Comparison of ENCODE assay signal across 8 mouse cellular contexts in genomic region chrX:13070573-13071240, GRCm38 (mm10). TPM values are rescaled to one million over a fixed set of nuclear protein-coding genes. Genes with fewer than 3 reads are reported as not detected.
DNase-seq lines count a peak whose midpoint lies in the region; ATAC-seq and TF ChIP-seq lines count a peak whose summit lies in the region.

No protein-coding gene starts in this region.

- peak overlapping the region; percentile 64 for H3K9ac ChIP-seq in CH12.LX (ENCODE audit: insufficient read depth, low read depth)
- peak overlapping the region; percentile 45 for H3K9ac ChIP-seq in forebrain, embryonic 12.5 days
- H3K9ac ChIP-seq in heart, postnatal 0 days (replicated peaks; ENCODE audit: low read depth, low read length): peak overlapping the region; percentile 47
- peak overlapping the region; percentile 63 for H3K9ac ChIP-seq in liver, postnatal 0 days (replicated peaks)
- H3K9ac ChIP-seq in neural tube, embryonic 14.5 days (replicated peaks; ENCODE audit: low read depth, low read length): peak overlapping the region; percentile 78; the same call in 1 of the 2 replicates

- H3K36me3 ChIP-seq in CH12.LX (replicated peaks in 1 of 2; ENCODE audit: control insufficient read depth in 1 of 2, insufficient read depth in 1 of 2, low read length in 1 of 2): peaks cover 0 to under 1% of the 10 kb centered on the region in 2 experiments
- no peaks in the 10 kb centered on the region for H3K36me3 ChIP-seq in forebrain, embryonic 12.5 days (replicated peaks)
- no peaks in the 10 kb centered on the region for H3K36me3 ChIP-seq in heart, postnatal 0 days (replicated peaks; ENCODE audit: control insufficient read depth, insufficient read depth, low read length)
- no peaks in the 10 kb centered on the region for H3K36me3 ChIP-seq in liver, postnatal 0 days (replicated peaks; ENCODE audit: insufficient read depth, low read length)
- no peaks in the 10 kb centered on the region for H3K36me3 ChIP-seq in neural tube, embryonic 14.5 days (ENCODE audit: control insufficient read depth, insufficient read depth, low read length)

- peaks cover 6% of the 10 kb centered on the region for H3K79me2 ChIP-seq in CH12.LX (replicated peaks; ENCODE audit: control insufficient read depth, extremely low read depth, insufficient read depth, poor library complexity, severe bottlenecking)

- in situ Hi-C loops in CH12.LX (cut with MboI; ENCODE audit: low pct_ligation_motif_present, low pct_unique_long_range_greater_than_20kb, low sequenced_read_pairs): no loop called here

- no peaks in the 10 kb centered on the region for H3K4me1 ChIP-seq in CH12.LX (ENCODE audit: control insufficient read depth in 1 of 2, insufficient read depth in 2 of 2)
- H3K4me1 ChIP-seq in forebrain, embryonic 12.5 days: no peaks in the 10 kb centered on the region
- H3K4me1 ChIP-seq in heart, postnatal 0 days (ENCODE audit: control insufficient read depth, insufficient read depth): no peaks in the 10 kb centered on the region
- no peaks in the 10 kb centered on the region for H3K4me1 ChIP-seq in liver, postnatal 0 days (ENCODE audit: insufficient read depth)
- H3K4me1 ChIP-seq in neural tube, embryonic 14.5 days (ENCODE audit: control insufficient read depth, insufficient read depth, low read length): no peaks in the 10 kb centered on the region

- no peaks in the 10 kb centered on the region for H3K27me3 ChIP-seq in CH12.LX (replicated peaks)
- peaks cover 10% of the 10 kb centered on the region; the same call in 1 of the 2 replicates for H3K27me3 ChIP-seq in forebrain, embryonic 12.5 days
- 0 out of 2 replicates have a peak, but pooled peaks cover 6% of the 10 kb centered on the region for H3K27me3 ChIP-seq in heart, postnatal 0 days (ENCODE audit: control insufficient read depth, insufficient read depth, low read length)
- H3K27me3 ChIP-seq in liver, postnatal 0 days (ENCODE audit: insufficient read depth, low read length): no peaks in the 10 kb centered on the region; the same call in 1 of the 2 replicates
- H3K27me3 ChIP-seq in neural tube, embryonic 14.5 days (ENCODE audit: control insufficient read depth, insufficient read depth, low read length): no peaks in the 10 kb centered on the region

- peak; percentile 89 for ATAC-seq in forebrain, embryonic 12.5 days (ENCODE audit: low FRiP score)
- peak; percentile 81 for ATAC-seq in heart, postnatal 0 days (ENCODE audit: insufficient read depth, low read depth)
- ATAC-seq in liver, postnatal 0 days: peak; percentile 72
- ATAC-seq in neural tube, embryonic 14.5 days (ENCODE audit: low read depth): peak; percentile 91

- no peaks in the 10 kb centered on the region for H3K9me3 ChIP-seq in CH12.LX (replicated peaks; ENCODE audit: low read length)
- no peaks in the 10 kb centered on the region for H3K9me3 ChIP-seq in forebrain, embryonic 12.5 days
- H3K9me3 ChIP-seq in heart, postnatal 0 days (replicated peaks; ENCODE audit: control insufficient read depth, low read length): no peaks in the 10 kb centered on the region
- H3K9me3 ChIP-seq in liver, postnatal 0 days (ENCODE audit: low read length): no peaks in the 10 kb centered on the region
- no peaks in the 10 kb centered on the region for H3K9me3 ChIP-seq in neural tube, embryonic 14.5 days (ENCODE audit: control insufficient read depth, low read length)

- peak; percentile 38 for TF ChIP-seq POLR2A in CH12.LX (IDR thresholded peaks at IDR 0.05; ENCODE audit: low read depth, low read length)

- peak; percentile 64 for DNase-seq in CH12.LX (ENCODE audit: extremely low read depth)
- DNase-seq in c-Kit-positive CD71-positive TER-119-positive erythroid progenitor cells, embryonic 14.5 days (ENCODE audit: low spot score): peak; percentile 65
- peak; percentile 92 for DNase-seq in heart, postnatal 0 days (ENCODE audit: low spot score)
- DNase-seq in kidney, postnatal 4 days: peak; percentile 93 to 96
- DNase-seq in liver, postnatal 0 days: peak; percentile 87
- DNase-seq in testis, postnatal 14 days (ENCODE audit: low spot score): peak; percentile 86

- TF ChIP-seq RAD21 in CH12.LX (IDR thresholded peaks at IDR 0.05; ENCODE audit: low read depth, low read length): no peak

- WGBS in forebrain, embryonic 12.5 days: 17% methylated on average over 33 of the region's 35 CpGs
- 21% methylated on average over 35 of the region's 35 CpGs for WGBS in heart, postnatal 0 days
- 22% methylated on average over 35 of the region's 35 CpGs for WGBS in liver, postnatal 0 days (ENCODE audit: insufficient replicate concordance)
- WGBS in neural tube, embryonic 14.5 days: 25% methylated on average over 33 of the region's 35 CpGs

- TF ChIP-seq EP300 in CH12.LX (IDR thresholded peaks at IDR 0.05; ENCODE audit: low read length): no peak
- TF ChIP-seq EP300 in heart, postnatal 0 days (IDR thresholded peaks at IDR 0.05; ENCODE audit: low read depth): 0 out of 2 replicates have a peak, but pooled peaks have one; percentile 19
- no peak for TF ChIP-seq EP300 in liver, postnatal 0 days (IDR thresholded peaks at IDR 0.05; ENCODE audit: low read depth)

- no peak for TF ChIP-seq CTCF in CH12.LX (conservative IDR thresholded peaks at IDR 0.05 in 1 of 2, IDR thresholded peaks at IDR 0.05 in 1 of 2; ENCODE audit: low read depth in 2 of 2, low read length in 2 of 2)
- no peak for TF ChIP-seq CTCF in heart, postnatal 0 days (IDR thresholded peaks at IDR 0.05; ENCODE audit: low read depth)
- TF ChIP-seq CTCF in liver, postnatal 0 days (IDR thresholded peaks at IDR 0.05; ENCODE audit: low read depth): 0 out of 2 replicates have a peak, but pooled peaks have one; percentile 10

- H3K4me2 ChIP-seq in CH12.LX (ENCODE audit: insufficient read depth, low read depth, poor library complexity, severe bottlenecking): peak overlapping the region; percentile 51
- peak overlapping the region; percentile 43 for H3K4me2 ChIP-seq in forebrain, embryonic 12.5 days
- H3K4me2 ChIP-seq in heart, postnatal 0 days (ENCODE audit: low read depth, low read length): peak overlapping the region; percentile 57
- H3K4me2 ChIP-seq in liver, postnatal 0 days (ENCODE audit: low read depth, low read length): peak overlapping the region; percentile 75
- H3K4me2 ChIP-seq in neural tube, embryonic 14.5 days (ENCODE audit: low read depth, low read length): peak overlapping the region; percentile 40; the same call in 1 of the 2 replicates

- peak overlapping the region; percentile 90 for H3K27ac ChIP-seq in CH12.LX (ENCODE audit: insufficient read depth, low read depth)
- peak overlapping the region; percentile 94 for H3K27ac ChIP-seq in forebrain, embryonic 12.5 days
- H3K27ac ChIP-seq in heart, postnatal 0 days (ENCODE audit: low read depth): peak overlapping the region; percentile 96
- H3K27ac ChIP-seq in liver, postnatal 0 days (ENCODE audit: low read depth): peak overlapping the region; percentile 98
- peak overlapping the region; percentile 92 for H3K27ac ChIP-seq in neural tube, embryonic 14.5 days (ENCODE audit: low read depth, low read length)

- dilution Hi-C loops in CH12.LX (cut with MboI; ENCODE audit: extremely low pct_ligation_motif_present, extremely low pct_unique_long_range_greater_than_20kb, low sequenced_read_pairs): no loop called here

- H3K4me3 ChIP-seq in CH12.LX (replicated peaks in 1 of 3; ENCODE audit: low read depth in 2 of 3, low read length in 2 of 3, poor library complexity in 1 of 3): peak overlapping the region; percentile 54 to 69 (median 59)
- H3K4me3 ChIP-seq in forebrain, embryonic 12.5 days (replicated peaks): peak overlapping the region; percentile 72
- H3K4me3 ChIP-seq in heart, postnatal 0 days (ENCODE audit: low read depth, low read length): peak overlapping the region; percentile 90
- H3K4me3 ChIP-seq in liver, postnatal 0 days (ENCODE audit: low read depth, low read length): peak overlapping the region; percentile 75
- H3K4me3 ChIP-seq in neural tube, embryonic 14.5 days (ENCODE audit: low read depth, low read length): peak overlapping the region; percentile 62

TF ChIP-seq in CH12.LX, 34 proteins besides CTCF, POLR2A, EP300 and RAD21:
- TF ChIP-seq TBP (conservative IDR thresholded peaks at IDR 0.05; ENCODE audit: low read depth, low read length): no peak
- TF ChIP-seq SIN3A (IDR thresholded peaks at IDR 0.05; ENCODE audit: low read length): 0 out of 2 replicates have a peak, but pooled peaks have one; percentile 17
- no peak for TF ChIP-seq ZC3H11A (IDR thresholded peaks at IDR 0.05; ENCODE audit: low read depth, low read length)
- TF ChIP-seq USF1 (IDR thresholded peaks at IDR 0.05; ENCODE audit: low read depth, low read length): peak; percentile 78
- TF ChIP-seq HCFC1 (IDR thresholded peaks at IDR 0.05; ENCODE audit: low read depth, low read length): peak; percentile 31; the same call in 1 of the 2 replicates
- TF ChIP-seq PAX5 (IDR thresholded peaks at IDR 0.05; ENCODE audit: low read length): no peak
- TF ChIP-seq USF2 (conservative IDR thresholded peaks at IDR 0.05; ENCODE audit: low read depth, low read length): peak; percentile 70
- peak; percentile 15 for TF ChIP-seq ETS1 (conservative IDR thresholded peaks at IDR 0.05; ENCODE audit: low read depth, low read length)
- TF ChIP-seq BHLHE40 (IDR thresholded peaks at IDR 0.05; ENCODE audit: low read depth, low read length): peak; percentile 78
- 0 out of 2 replicates have a peak, but pooled peaks have one; percentile 13 for TF ChIP-seq NRF1 (IDR thresholded peaks at IDR 0.05; ENCODE audit: low read depth, low read length)
- 0 out of 2 replicates have a peak, but pooled peaks have one; percentile 57 for TF ChIP-seq MAZ (IDR thresholded peaks at IDR 0.05; ENCODE audit: low read depth, low read length)

RNA-seq across cellular contexts. Expression of gene Usp9x, which starts 0.6 kb away (rescaled TPM):
- total RNA-seq in CH12.LX (2012; rRNA removed) (62.8 and 73.2 TPM in 2 replicates), CH12.LX (2014; rRNA removed) (64.5 and 79.8 TPM in 2 replicates)
- 47.1 and 56.3 TPM in 2 replicates for polyA plus RNA-seq in CH12.LX (2012; ENCODE audit: insufficient read length, low read depth)
- 78.5 and 83.2 TPM in 2 replicates for polyA plus RNA-seq in forebrain, embryonic 12.5 days (2016; fragmentation: Nextera tagmentation; extraction: Ambion mirVana)
- 128 and 165 TPM in 2 replicates for total RNA-seq in heart, postnatal 0 days (2014; rRNA removed; ENCODE audit: low replicate concordance)
- polyA plus RNA-seq in heart, postnatal 0 days (2015; fragmentation: Nextera tagmentation; extraction: Ambion mirVana): 13.2 and 17.1 TPM in 2 replicates
- polyA plus RNA-seq in liver, postnatal 0 days (2015; fragmentation: Nextera tagmentation; extraction: Ambion mirVana): 8.4 and 10.8 TPM in 2 replicates
- 84.6 and 108 TPM in 2 replicates for polyA plus RNA-seq in neural tube, embryonic 14.5 days (2014; fragmentation: Nextera tagmentation; extraction: Ambion mirVana)

Comparison
In these comparisons a context has a peak if more than half of its experiments do, and no peak if none do; other contexts are left out.
1. Peak in every context shown above with its lines: DNase-seq, ATAC-seq, H3K4me3 ChIP-seq and H3K27ac ChIP-seq.